Mouse (Mus musculus): ENCODE data around the gene Rbm8a.

The Rbm8a gene

GRCm38 (mm10) chr3:96671519-96671918 is 41.8 kb downstream of the Rbm8a start:
- DNase-seq (ENCODE audit: low spot score), result no peak

DNA sequence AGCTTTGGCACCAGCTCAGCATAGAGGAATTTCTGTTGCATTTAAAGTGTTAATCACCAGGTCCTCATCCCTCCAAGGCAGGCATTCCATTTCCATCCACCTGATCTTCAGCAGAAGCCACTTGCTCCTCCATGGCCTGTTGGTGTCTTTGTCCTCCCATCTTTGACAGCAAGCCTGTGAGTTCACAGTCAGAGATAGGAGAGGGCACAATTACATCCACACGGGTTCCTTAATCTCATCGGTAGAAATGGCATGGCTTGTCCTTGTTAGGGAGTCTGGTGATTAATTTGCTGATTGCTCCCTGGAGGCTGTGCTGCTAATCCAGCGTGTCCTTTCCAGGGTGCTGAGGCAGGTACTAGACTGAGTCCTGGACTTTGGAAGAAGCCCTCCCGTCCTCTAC is 43.8 kb downstream of the Rbm8a start:
- no peak for DNase-seq (ENCODE audit: low spot score)

DNA sequence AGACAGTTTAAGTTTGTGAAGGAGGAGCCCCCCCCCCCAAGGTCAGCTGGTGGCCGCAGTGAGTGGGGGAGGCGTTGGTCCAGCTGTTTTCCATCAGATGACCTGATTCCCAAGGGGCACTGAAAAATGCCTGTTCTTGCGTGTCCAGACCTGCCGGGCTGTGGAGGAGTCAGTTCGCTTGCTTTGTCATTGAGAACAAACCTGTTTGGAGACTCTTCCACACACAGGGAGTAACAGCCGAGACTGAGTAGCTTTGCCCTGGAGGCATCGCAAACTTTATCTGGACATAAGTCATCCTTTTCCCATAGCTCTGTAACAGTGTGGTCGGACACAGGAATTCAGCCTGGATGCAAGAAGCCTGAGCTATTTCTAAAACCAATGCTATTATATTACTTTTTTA is 44.7 kb downstream of the Rbm8a start:
- DNase-seq (ENCODE audit: low spot score), result no peak

DNA sequence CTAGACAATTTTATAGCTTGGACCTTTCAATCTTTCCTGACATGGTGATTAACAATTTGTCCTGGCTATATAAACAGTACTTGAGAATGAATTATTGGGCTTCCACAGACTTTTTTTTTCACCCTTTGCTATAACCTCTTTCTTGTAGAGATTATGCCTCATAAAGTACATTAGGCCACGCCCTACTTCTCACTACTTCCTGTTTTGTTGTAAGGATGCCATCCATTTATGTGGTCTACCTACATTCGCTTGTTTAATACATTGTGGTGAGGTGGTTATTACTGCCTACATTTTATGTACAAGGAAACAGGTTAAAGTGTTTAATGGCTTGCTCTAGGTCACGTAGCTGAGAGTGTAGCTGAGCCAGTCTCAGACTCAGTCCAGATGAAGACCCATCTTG is 45.4 kb downstream of the Rbm8a start:
- no peak for DNase-seq (ENCODE audit: low spot score)

- DNase-seq (ENCODE audit: low spot score), result no peak
These were observed 46.0 kb downstream of the Rbm8a start for GRCm38 (mm10) chr3:96675690-96676089.

DNA sequence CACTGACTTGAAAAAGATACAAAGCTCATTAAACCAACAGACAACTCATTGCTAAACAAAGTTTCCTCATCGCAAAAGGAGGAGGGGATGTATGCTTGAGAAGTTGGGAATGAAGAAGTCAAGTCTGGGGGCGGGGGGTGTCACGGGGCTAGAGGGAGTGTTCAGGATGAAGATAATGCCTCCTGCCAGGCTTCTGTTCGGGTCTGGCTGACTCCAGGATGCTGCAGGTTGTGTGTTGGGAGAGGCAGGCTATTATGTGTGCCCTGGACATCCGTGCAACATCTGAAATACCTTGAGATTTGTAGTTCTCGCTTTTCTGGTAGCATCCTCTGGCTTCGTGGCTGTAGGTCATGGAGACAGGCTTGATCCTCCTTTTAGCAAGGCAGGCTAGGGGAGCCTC is 48.7 kb downstream of the Rbm8a start:
- DNase-seq (ENCODE audit: low spot score), result no peak

DNA sequence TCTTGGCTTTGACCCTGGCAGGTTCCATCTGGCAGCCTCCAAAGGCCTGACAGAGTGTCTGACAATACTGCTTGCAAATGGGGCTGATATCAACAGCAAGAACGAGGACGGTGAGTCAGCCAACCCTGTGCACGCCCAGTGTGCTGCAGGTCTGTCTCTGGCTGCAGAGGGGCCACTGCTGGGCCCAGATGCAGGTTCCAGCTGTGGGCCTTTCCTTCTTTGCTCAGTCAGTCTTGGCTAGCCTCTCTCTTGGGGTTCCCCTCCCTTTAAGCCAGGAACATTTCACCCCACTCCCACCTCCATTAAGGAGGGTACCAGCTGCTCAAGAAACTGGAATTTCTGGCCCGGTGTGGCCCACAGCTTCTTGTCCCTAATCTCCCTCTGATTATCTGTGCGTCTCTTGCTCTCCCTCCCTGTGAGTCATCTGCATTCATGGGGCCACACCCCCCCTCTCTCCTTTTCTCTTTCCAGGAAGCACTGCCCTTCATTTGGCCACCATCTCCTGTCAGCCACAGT is 49.5 kb downstream of the Rbm8a start:
- DNase-seq (ENCODE audit: low spot score), result no peak

DNA sequence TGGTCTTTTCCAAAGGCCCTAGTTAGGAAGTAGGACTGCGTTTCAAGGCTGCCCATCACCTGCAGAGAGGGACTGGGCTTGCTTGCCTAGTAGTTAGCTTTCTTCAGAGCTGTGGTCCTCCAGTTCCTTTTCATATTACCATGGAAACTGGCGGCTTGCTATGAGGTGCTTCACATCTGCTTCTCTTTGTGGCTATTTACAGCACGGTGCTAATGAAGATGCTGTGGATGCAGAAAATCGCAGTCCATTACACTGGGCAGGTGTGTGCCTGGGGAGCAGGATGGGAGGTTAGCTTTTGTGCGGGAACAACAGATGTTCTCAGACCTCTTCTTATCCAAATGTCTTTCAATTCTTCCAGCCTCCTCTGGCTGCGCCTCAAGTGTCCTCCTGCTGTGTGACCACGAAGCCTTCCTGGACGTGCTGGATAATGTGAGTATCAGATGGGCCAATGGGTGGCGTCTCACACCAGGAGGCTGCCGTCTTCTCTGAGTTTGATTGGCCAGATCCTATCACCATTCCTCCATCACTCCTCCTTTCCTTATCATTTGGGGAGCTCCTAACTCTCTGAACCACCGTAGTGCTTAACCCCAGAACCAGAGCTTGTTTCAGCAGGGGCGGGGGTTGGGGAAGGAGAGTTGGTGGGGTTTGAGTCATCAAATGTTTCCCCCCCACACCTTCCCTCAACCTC is 50.7 kb downstream of the Rbm8a start:
- DNase-seq (ENCODE audit: low spot score), result no peak

Data from yolk sac, embryonic 10.5 days (tissue).